Mouse (Mus musculus) left cerebral cortex, adult 8-10 months (tissue): Measurements from ENCODE around the gene Cmtm6. TPM values are rescaled to one million over a fixed set of nuclear protein-coding genes. Genes with fewer than 3 reads are reported as not detected.
"Not testable (repeated sequence)": the region's sequence is repeated elsewhere in the genome, so short reads cannot be mapped to it uniquely, and the experiment has no call there.

Experiments
- DNase-seq, 2 experiments: peaks; one replicate each; pipeline ENCODE4 v3.0.0; 2022; ENCODE audit warnings: low spot score in 2 of 2
- total RNA-seq, 4 experiments: library from RNA; stranded (reverse); gene quantifications; 2 replicates each; pipeline ENCODE4 v1.2.4; 2022

The Cmtm6 gene
- total RNA-seq, result 10 to 100 TPM; 20.0 to 25.7 (median 22.9) TPM

DNA sequence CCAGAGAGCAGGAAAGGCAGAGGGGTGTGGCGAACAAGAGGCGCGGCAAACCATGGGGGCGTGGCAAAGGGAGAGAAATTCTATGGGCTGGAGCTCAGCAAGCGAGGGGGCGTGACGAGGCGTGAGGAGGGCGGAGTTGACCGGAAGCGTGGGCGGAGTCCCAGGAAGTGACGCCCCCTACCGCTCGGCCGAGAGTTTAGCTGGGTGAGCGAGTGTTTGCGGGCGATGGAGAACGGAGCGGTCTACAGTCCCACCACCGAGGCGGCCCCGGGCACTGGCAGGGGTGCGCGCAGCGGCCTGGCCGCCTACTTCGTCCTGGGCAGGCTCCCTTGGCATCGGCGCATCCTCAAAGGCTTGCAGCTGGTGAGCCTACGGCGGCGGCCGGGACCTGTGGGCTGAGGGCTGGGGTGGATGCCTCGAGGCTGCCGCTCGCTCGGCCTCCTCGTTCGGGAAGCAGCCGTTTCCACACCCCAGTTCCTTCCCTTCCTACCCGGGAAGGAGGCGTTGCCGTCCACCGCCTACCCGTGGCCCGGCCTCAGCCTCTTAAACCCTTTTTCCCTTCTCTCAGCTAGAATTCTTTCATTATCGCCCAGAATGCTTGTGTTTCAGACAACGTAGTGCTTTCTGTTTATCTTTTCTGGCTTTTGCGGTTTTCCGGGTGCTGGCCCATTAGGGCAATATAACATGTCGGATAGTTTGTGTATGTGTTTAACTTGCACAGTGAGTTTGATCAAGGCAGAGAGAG lies at the start of gene Cmtm6:
Gene Cmtm6, plus strand, starts transcription at position 106 of the 745 bp plus-strand sequence.
- DNase-seq, result peak; percentile 86 to 92

DNA sequence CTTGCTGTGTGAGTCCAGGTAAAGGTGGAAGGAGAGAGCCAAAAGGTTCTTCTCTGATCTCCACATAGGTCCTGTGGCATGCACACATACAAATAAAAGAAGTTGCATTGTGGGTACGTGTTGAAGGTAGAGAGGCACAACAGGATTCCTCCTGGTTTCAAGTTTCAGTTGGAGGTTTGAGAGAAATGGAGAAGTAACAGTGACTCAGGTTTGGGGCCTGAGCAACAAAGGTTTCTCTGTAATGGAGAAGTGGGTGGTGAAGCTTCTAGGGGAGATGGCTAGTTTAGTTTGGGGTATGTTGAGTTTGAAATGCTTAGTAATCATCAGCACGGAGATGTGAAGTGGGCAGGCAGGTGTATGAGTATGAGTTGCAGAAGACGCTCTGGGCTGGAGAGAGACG lies 48.7 kb upstream of the Cmtm6 start:
- no peak for DNase-seq

GRCm38 (mm10) chr9:114686245-114686644 lies 44.7 kb upstream of the Cmtm6 start:
- DNase-seq, result no peak

- no peak for DNase-seq
Measured at GRCm38 (mm10) chr9:114687639-114688038, 43.3 kb upstream of the Cmtm6 start.

DNA sequence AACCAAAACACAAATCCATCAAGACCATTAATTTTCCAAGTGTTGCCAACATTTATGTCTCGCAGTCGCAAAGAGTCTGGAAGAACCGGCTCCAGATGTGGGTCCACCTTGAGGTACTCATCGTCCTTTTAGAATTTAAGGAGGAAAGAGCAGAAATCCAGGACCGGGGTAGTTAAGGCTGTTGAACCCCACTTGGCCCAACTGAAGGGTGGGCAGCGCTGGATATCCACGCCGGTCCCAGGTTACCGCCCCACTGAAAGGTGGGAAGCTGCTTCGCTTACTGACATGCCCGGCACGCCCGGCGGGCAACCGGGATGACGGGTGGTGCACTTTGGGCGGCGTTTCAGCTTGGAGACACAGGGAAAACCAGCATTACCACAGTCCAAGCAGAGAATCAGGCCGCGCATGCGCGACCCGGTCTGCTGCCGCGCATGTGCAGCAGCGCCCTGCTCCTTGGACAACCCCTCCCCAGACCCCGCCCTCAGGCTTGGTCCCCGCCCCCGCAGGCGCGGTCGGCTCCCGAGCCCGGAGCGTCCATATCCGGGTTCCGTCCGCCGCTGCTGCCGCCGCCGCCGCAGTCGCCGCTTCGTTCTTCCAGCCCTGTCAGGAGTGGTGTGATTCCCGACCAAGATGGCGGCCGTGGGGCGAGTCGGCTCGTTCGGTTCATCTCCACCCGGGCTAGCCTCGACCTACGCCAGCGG lies 42.5 kb upstream of the Cmtm6 start, which contains the start of gene Dync1li1:
Gene Dync1li1, plus strand, starts transcription at position 539 of the 701 bp plus-strand sequence.
- DNase-seq, result peak; percentile 96 to 97

- no peak for DNase-seq
Measured at GRCm38 (mm10) chr9:114688953-114689407, 41.9 kb upstream of the Cmtm6 start.

DNA sequence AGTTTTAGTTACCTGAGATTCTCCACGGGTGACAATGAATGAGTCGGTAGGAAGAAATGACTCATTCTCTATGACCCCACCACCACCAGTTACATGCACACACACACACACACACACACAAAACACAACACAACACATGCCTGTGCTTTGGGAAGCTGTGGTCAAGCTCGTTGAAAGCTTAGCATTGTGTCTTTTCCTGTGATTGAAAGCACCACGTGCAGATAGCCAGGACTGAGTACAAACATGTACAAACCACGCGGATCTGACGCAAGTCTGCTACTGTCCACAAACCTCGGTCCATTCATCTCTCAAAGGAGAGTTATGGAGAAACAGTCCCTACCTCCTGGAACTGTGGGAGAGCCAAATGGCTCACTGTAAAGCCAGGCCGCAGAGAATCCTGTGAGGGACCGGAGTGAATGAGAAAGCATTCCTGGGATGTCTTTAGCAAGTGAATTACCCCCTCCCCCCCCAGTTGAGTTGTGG lies 40.8 kb upstream of the Cmtm6 start:
- no peak for DNase-seq

DNA sequence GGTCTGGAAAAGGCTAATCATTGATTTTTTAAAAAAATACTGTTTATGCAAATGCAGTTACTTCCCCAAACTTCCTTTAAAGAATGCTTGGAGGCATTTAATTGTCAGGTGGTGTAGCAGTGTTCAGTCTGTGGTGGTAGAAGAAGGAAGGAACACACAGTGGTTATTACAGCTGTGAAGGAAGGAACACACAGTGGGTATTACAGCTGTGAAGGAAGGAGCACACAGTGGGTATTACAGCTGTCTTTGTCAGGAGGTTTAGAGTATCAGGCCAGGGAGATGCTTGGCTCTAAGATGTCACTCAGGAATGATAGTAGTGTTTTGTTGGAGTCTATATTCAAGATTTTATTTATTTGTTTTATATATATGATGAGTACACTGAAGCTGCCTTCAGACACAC lies 39.8 kb upstream of the Cmtm6 start:
- DNase-seq, result no peak

- DNase-seq, result not testable (repeated sequence)
Measured at GRCm38 (mm10) chr9:114695662-114696061, 35.3 kb upstream of the Cmtm6 start.

DNA sequence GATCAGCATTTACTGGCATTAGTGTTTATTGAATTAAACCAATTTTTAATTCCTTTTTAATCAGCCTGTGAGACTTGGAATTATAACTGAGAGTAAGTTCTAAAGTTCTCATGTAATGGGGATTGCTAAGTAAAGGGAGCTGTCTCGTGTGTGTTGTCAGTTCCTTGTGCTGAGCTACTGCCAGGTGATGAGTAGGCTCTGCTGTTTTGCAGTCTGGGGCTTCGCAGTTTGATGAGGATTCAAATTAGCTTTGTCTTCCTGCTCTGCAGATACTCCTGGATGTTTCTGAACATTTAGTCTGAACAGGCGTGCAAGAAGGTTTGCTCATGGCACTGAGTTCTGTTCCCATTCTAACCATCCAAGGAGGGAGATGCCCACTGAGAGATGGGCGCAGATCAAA lies 33.8 kb upstream of the Cmtm6 start:
- no peak for DNase-seq

- no peak for DNase-seq
Measured at GRCm38 (mm10) chr9:114697926-114698325, 33.0 kb upstream of the Cmtm6 start.

- no peak for DNase-seq
Measured at GRCm38 (mm10) chr9:114699262-114699661, 31.7 kb upstream of the Cmtm6 start.

DNA sequence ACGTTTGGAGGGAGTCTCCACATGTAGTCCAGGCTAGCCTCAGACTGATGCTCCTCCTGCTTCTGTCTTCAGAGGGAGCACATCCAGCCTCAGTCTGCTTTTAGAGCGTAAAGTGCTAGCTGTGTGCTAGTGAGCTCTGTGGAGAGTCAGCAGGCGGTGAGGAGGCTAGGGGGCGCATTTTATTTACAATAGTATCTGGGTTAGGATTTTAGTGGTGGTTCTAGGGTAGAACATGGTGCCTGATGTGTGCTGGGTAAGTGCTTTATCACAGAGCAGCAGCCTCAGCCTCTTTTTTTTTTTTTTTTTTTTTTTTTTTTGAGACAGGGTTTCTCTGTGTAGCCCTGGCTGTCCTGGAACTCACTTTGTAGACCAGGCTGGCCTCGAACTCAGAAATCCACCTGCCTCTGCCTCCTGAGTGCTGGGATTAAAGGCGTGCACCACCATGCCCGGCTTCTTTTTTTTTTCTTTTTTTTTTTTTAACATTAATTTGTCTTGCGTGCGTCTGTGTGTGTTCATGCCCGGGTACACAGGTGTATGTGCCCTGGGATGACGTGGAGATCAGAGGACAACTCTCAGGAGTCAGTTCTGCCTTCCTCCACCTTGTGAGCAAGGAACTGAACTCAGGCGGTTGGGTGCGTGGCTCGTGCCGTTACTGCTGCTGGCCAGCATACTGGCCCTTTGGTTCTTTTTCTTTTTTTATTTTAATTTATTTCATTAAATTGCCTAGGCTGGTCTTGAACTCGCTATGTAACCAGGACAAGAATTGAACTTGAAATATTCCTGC lies 30.8 kb upstream of the Cmtm6 start:
- DNase-seq, result no peak

DNA sequence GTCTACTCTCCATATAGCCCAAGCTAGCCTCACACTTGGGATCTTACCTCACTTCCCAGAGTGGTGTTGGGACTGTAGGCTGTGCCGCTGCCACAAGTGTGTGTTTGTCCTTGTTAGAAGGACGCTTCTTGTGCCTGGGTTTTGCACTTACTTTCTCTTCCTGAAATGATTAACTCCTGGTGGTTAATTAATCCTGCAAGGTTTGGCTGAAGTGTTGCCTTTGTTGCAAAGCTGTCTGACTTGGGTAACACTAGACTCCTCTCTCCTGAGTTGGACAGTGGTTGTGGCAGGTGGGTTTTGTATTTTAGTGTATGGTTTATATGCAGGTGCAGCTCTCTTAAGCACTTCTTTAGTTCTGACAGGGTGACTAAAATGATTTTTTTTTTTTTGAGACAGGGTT lies 29.9 kb upstream of the Cmtm6 start:
- DNase-seq, result no peak

DNA sequence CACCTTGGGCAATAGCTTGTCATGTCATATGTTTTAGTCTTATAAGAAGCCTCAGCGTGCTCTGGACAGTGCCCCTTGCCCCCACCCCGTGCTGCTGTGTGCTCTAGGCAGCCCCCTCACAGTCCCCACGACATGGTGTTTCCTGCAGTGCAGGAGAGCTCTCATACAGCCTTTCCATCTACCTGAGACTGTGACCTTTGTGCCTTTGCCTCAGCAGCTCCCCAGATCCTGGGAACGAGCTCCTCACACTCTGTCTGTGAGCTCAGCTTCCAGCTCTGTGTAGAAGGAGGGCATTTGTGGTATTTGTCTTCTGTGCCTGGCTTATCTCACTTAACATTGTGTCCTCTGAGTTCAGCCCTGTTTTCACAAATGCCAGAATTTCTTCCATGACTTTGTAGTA lies 29.0 kb upstream of the Cmtm6 start:
- DNase-seq, result no peak

DNA sequence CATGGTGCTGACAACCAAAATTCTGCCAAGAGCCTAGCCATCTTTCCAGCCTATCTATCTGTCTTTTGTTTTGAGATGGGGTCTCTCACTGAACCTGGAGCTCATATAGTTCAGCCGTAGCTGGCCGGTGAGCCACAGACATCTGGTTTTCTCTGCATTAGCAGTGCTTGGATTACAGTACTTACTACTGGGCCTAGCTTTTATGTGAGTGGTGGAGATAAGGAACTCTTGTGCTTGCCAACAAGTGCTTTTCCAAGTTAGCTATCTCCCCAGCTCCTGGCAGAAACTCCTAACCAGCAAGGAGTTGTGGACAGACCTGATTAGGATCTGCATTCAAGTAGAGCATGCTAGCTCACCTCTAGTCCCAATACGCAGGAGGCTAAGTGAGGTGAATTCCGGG lies 23.1 kb upstream of the Cmtm6 start:
- no peak for DNase-seq

DNA sequence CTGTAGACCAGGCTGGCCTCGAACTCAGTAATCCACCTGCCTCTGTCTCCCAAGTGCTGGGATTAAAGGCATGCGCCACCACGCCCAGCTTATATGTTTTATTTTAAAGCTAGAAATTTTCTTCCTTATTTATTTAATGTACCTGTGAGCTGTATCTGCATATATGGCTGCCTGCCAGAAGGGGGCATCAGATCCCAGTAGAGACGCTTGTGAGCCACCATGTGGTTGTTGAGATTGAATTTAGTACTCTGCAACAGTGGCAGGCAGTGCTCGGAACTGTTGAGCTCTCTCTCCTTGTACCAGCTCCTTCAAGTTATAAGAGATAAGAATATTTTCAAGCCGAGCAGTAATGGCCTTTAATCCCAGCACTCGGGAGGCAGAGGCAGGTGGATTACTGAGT lies 20.6 kb upstream of the Cmtm6 start:
- DNase-seq, result no peak

GRCm38 (mm10) chr9:114713481-114713880 lies 17.4 kb upstream of the Cmtm6 start:
- DNase-seq, result no peak

DNA sequence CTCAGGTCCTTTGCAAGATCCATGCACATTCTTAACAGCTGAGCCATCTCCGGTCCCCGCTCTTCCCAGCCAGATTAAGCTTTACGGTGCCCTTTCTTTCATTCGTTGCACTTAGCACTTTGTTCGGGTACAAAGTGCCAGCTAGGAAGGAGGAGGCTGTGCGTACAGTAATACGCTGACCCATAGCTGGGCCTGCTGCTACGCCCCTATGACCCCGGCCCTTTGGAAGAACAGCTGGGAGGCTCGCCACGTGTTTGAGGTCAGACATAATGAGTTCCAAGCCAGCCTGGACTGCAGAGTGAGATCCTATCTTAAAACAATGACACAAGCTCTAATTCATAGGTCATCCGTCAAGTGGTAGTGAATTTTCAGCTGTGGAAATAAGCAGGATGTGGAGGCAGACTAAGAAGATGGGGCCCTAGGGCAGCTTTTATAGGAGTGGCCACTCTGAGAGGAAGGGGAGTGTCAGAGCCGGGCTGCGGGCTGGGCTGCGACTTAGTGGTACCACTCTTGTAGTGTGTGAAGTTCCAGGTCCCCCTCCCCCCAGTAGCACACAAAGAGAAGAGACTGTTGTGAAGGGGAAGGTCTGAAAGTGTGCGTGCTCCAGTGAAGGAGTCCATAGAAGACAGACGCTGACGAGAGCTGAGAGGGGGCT lies 14.1 kb upstream of the Cmtm6 start:
- DNase-seq, result no peak

DNA sequence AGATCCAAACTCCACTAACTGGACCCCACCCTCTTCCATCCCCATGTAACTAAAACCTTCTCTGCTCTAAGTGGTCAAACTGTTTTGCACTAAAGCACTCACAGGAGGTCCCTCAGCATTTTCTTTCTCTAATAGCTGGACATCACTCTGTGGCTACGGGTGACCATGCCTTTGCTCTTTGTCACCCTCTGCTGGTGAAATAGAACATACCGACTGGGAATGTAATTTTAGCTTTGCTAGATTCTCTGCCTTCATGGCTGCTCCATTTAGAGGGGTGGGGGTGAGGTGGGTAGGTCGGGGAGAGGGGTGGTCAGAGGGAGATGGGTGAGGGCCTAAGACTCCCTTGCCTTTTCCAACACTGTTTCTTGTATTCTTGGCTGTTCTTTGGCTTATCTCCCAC lies 3.6 kb upstream of the Cmtm6 start:
- DNase-seq, result no peak

DNA sequence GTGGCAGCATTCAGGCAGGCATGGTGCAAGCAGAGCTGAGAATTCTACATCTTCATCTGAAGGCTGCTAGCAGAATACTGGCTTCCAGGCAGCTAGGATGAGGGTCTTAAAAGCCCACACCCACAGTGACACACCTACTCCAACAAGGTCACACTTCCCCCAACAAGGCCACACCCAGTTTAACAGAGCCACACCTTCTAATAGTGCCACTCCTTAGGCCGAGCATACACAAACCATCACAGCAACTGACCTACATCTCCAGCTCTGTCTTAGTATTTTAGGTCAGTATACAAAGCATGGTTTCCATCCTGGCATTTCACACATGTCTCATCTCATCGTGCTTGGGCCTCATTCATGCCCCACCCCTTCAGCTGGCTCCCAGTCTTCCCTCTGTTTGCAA lies 2.5 kb upstream of the Cmtm6 start:
- DNase-seq, result not testable (repeated sequence)
